Mouse (Mus musculus): ENCODE results near the gene Pde4d. TPM values are rescaled to one million over a fixed set of nuclear protein-coding genes. Genes with fewer than 3 reads are reported as not detected.
A peak's percentile ranks its signal among the peaks of the same experiment; 100 is the strongest.

Pde4d gene
- polyA plus RNA-seq, 1 experiment from 2014 or later: 13.0 TPM

- TF ChIP-seq EP300 (optimal IDR thresholded peaks at IDR 0.05) (no peak), CTCF (IDR thresholded peaks at IDR 0.05; ENCODE audit: low read depth) (no peak)
- 64% methylated on average over 2 of the region's 2 CpGs for WGBS
- Histone ChIP-seq H3K9me3 (ENCODE audit: control insufficient read depth, low read length) (no peaks in the 10 kb centered on the region), H3K4me1 (replicated peaks; ENCODE audit: control insufficient read depth, insufficient read depth) (no peaks in the 10 kb centered on the region), H3K4me2 (replicated peaks; ENCODE audit: low read depth) (no peak overlapping the region), H3K27ac (replicated peaks) (peak overlapping the region; percentile 36; the same call in 1 of the 2 replicates), H3K27me3 (ENCODE audit: control insufficient read depth, insufficient read depth, low read length) (no peaks in the 10 kb centered on the region), H3K36me3 (ENCODE audit: control insufficient read depth, insufficient read depth, low read length) (no peaks in the 10 kb centered on the region), H3K4me3 (ENCODE audit: low read depth, low read length) (no peak overlapping the region), H3K9ac (ENCODE audit: low read length) (no peak overlapping the region)
- ATAC-seq (ENCODE audit: low FRiP score, low TSS enrichment): no peak
- DNase-seq (ENCODE audit: low spot score): no peak
Observed at GRCm38 (mm10) chr13:109720127-109720713, 1270.5 kb downstream of the Pde4d start.

DNA sequence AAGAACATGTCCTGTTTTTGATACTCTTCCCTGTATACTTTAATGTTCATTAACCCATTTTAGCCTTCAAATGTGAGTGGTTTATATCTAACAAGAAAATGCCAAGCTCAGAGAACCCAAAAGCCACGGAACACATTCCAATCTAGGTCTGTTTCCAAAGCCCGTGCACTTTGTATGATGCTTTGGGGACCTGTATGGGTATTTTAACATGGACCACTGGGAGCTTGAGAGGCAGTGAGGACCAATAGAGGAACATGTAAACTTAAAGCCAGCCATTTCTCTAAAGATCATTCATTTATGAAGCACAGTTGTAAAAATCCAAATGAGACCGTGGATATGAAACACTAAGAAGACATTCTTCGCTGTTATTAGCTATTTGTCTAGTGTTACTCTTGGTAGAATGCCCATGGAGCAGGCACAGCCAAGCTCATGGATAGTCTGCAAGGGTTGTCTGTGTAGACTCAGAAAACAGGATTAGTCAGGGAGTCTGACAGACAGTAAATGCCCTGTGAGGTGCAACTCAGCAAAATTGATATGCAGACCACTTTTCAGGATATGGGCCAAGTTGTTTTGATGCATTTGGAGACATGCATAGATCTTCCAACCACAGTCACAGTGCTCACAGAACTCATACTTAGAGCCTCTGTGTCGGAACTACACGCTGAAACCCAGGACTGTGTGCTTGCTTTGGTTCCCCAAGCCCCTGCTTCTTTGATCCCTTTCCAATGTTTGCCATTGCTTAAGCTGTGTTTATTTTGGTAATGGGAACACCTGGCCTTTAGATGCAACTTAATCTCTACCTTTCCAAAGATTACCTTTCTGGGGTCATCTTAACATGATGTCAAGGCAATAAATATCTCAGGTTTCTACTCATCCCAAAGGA, 1272.7 kb downstream of the Pde4d start:
- H3K9me3 ChIP-seq (ENCODE audit: control insufficient read depth, low read length): no peaks in the 10 kb centered on the region
- no peak overlapping the region for H3K27ac ChIP-seq (replicated peaks)
- no peaks in the 10 kb centered on the region for H3K27me3 ChIP-seq (ENCODE audit: control insufficient read depth, insufficient read depth, low read length)
- TF ChIP-seq EP300 (optimal IDR thresholded peaks at IDR 0.05) (no peak), CTCF (IDR thresholded peaks at IDR 0.05; ENCODE audit: low read depth) (no peak)
- no peak for ATAC-seq (ENCODE audit: low FRiP score, low TSS enrichment)
- H3K4me3 ChIP-seq (ENCODE audit: low read depth, low read length): no peak overlapping the region
- H3K36me3 ChIP-seq (ENCODE audit: control insufficient read depth, insufficient read depth, low read length): no peaks in the 10 kb centered on the region
- WGBS: 57% methylated on average over 6 of the region's 6 CpGs
- no peak overlapping the region for H3K4me2 ChIP-seq (replicated peaks; ENCODE audit: low read depth)
- no peaks in the 10 kb centered on the region for H3K4me1 ChIP-seq (replicated peaks; ENCODE audit: control insufficient read depth, insufficient read depth)
- no peak overlapping the region for H3K9ac ChIP-seq (ENCODE audit: low read length)
- DNase-seq (ENCODE audit: low spot score): no peak

- ATAC-seq (ENCODE audit: low FRiP score, low TSS enrichment) (no peak), DNase-seq (ENCODE audit: low spot score) (no peak)
- H3K27ac ChIP-seq (replicated peaks): no peak overlapping the region
- TF ChIP-seq CTCF (IDR thresholded peaks at IDR 0.05; ENCODE audit: low read depth) (no peak), EP300 (optimal IDR thresholded peaks at IDR 0.05) (no peak)
- no peak overlapping the region for H3K4me2 ChIP-seq (replicated peaks; ENCODE audit: low read depth)
- H3K36me3 ChIP-seq (ENCODE audit: control insufficient read depth, insufficient read depth, low read length): no peaks in the 10 kb centered on the region
- no peak overlapping the region for H3K9ac ChIP-seq (ENCODE audit: low read length)
- H3K9me3 ChIP-seq (ENCODE audit: control insufficient read depth, low read length): no peaks in the 10 kb centered on the region
- no peaks in the 10 kb centered on the region for H3K27me3 ChIP-seq (ENCODE audit: control insufficient read depth, insufficient read depth, low read length)
- no peak overlapping the region for H3K4me3 ChIP-seq (ENCODE audit: low read depth, low read length)
- 72% methylated on average over 5 of the region's 5 CpGs for WGBS
- no peaks in the 10 kb centered on the region for H3K4me1 ChIP-seq (replicated peaks; ENCODE audit: control insufficient read depth, insufficient read depth)
Observed at GRCm38 (mm10) chr13:109727346-109727745, 1277.6 kb downstream of the Pde4d start.

GRCm38 (mm10) chr13:109729612-109730011, 1279.9 kb downstream of the Pde4d start:
- Histone ChIP-seq H3K9me3 (ENCODE audit: control insufficient read depth, low read length) (no peaks in the 10 kb centered on the region), H3K9ac (ENCODE audit: low read length) (no peak overlapping the region), H3K36me3 (ENCODE audit: control insufficient read depth, insufficient read depth, low read length) (no peaks in the 10 kb centered on the region), H3K27ac (replicated peaks) (no peak overlapping the region), H3K4me1 (replicated peaks; ENCODE audit: control insufficient read depth, insufficient read depth) (no peaks in the 10 kb centered on the region), H3K4me3 (ENCODE audit: low read depth, low read length) (no peak overlapping the region), H3K27me3 (ENCODE audit: control insufficient read depth, insufficient read depth, low read length) (no peaks in the 10 kb centered on the region), H3K4me2 (replicated peaks; ENCODE audit: low read depth) (no peak overlapping the region)
- 90% methylated on average over 4 of the region's 4 CpGs for WGBS
- ATAC-seq (ENCODE audit: low FRiP score, low TSS enrichment) (no peak), DNase-seq (ENCODE audit: low spot score) (no peak)
- no peak for TF ChIP-seq EP300 (optimal IDR thresholded peaks at IDR 0.05)
- TF ChIP-seq CTCF (IDR thresholded peaks at IDR 0.05; ENCODE audit: low read depth): no peak

DNA sequence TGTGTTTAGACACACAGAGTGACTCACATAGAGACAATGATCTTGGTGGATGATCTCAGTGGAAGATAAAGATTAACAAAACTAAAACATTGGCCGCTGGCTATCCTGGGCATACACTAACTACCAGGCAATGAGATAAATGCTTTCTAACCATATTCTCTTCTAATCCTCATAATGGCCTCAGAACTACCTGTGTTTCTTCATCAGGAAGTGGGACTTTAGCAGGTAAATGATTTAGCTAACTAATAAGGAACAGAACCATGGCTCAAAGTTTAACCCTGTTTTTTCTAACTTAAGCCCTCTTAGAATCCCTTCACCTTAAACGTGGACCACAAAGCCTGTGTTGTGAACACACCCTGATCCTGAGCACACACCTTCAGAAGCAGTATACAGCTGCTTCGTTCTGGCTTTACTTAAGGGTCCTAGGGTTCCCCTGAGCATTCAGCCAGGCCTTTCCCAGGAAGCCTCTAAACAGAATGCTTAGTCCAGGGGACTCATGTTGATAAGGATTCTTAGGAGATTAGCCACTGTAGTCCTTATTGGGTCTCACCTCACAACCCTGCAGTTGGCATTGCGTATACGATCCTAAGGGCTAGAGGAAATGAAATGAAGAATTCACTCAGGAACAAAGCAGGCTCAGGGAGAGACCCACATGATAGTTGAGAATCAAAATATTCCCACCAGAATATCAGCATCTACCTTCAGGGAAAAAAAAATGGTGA, 1283.1 kb downstream of the Pde4d start:
- Histone ChIP-seq H3K9me3 (ENCODE audit: control insufficient read depth, low read length) (no peaks in the 10 kb centered on the region), H3K4me1 (replicated peaks; ENCODE audit: control insufficient read depth, insufficient read depth) (no peaks in the 10 kb centered on the region), H3K27me3 (ENCODE audit: control insufficient read depth, insufficient read depth, low read length) (no peaks in the 10 kb centered on the region), H3K4me3 (ENCODE audit: low read depth, low read length) (no peak overlapping the region), H3K4me2 (replicated peaks; ENCODE audit: low read depth) (no peak overlapping the region), H3K36me3 (ENCODE audit: control insufficient read depth, insufficient read depth, low read length) (no peaks in the 10 kb centered on the region), H3K9ac (ENCODE audit: low read length) (no peak overlapping the region), H3K27ac (replicated peaks) (no peak overlapping the region)
- WGBS: 69% methylated on average over 5 of the region's 5 CpGs
- no peak for ATAC-seq (ENCODE audit: low FRiP score, low TSS enrichment)
- TF ChIP-seq EP300 (optimal IDR thresholded peaks at IDR 0.05) (no peak), CTCF (IDR thresholded peaks at IDR 0.05; ENCODE audit: low read depth) (no peak)
- DNase-seq (ENCODE audit: low spot score): no peak

All from stomach, postnatal 0 days (tissue).